Mouse (Mus musculus) inflammation-experienced regulatory T-cells (primary cell): Measurements from ENCODE around the gene Ttll5. TPM values are rescaled to one million over a fixed set of nuclear protein-coding genes. Genes with fewer than 3 reads are reported as not detected.

ENCODE experiments used
- polyA plus RNA-seq, 2 experiments: library from polyadenylated mRNA; unstranded; fragments of 100-300 nt; shearing (Covaris generic); gene quantifications; one replicate each; pipeline ENCODE4 v1.2.1; 2017

Ttll5 gene
- polyA plus RNA-seq: 10 to 100 TPM; 18.7 to 19.1 TPM

DNA sequence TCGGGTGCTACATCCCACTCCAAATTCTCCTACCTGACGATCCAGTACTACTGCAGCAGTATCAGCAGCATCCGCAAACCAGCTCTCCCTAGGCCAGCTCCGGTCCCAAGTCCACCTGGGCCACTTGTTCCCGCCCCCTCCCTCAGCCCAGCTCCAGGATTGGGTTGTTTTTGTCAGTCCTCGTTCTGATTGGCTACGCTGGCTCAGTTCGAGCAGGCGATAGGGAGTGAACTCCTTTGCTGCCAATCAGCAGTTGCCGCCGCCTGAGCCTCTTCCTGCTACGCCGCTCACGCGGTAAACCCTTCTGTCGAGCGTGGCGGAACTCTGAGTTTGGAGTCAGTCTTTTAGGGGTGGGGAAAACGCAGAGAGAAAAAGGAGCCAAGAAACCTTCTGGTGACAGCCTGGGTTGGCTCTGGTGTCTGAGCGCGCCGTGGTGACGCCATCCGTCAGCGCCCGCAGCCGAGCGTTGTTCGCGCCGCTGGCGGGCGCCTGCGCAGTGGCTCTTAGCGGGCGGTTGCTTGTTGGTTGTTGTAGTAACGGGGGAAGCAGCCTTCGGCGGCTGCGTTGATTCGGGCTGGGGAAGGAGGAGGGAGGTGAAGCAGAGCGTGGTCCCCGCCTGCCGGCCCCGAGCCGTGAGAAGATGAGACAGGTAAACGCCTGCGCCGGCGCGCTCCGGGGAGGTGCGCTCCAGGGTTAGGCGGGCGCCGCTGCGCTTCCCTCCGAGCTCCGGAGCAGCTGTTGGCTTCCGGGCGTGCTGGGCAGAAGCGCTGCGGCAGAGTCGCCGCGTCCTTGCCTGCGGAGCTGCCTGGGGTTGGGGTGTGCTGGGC is at the start of gene Ttll5, which contains the start of gene Erg28:
Ttll5 (plus strand) TSS at position 222 of the 827 bp plus-strand sequence.
Erg28 (minus strand) TSS at position 113 of the 827 bp plus-strand sequence.

DNA sequence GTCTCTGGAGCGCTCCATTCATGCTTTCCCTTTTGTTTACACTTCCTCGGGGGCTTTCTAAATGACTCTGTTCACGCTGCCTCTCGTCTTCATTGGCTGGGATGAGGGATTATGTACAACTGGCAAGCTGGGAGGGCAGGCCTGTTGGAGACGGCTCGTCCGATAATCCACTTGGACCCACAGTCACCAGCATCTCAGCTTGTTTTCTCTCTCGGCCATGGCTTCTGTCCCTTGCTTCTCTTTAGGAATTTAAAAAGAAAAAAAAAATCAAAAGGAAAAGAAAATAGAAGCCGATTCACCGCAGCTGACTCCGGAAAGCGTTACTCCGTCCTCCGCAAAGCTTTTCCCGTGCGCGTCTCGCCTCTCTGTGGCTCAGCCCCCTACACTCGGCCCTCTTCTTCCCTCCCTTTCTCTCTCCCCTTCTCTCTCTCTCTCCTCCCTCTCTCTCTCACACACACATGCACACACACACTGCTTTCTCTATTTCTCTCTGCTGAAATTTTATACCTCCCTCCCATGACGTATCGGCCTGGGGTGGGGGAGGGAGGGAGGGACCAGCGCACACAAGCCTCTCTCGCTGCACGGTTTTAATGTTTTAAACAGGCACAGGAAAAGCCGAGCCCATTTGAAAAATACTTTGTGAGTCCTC is 254.2 kb downstream of the Ttll5 start, which contains the start of gene Tgfb3:
Tgfb3 (minus strand) TSS at position 489 of the 649 bp plus-strand sequence.

DNA sequence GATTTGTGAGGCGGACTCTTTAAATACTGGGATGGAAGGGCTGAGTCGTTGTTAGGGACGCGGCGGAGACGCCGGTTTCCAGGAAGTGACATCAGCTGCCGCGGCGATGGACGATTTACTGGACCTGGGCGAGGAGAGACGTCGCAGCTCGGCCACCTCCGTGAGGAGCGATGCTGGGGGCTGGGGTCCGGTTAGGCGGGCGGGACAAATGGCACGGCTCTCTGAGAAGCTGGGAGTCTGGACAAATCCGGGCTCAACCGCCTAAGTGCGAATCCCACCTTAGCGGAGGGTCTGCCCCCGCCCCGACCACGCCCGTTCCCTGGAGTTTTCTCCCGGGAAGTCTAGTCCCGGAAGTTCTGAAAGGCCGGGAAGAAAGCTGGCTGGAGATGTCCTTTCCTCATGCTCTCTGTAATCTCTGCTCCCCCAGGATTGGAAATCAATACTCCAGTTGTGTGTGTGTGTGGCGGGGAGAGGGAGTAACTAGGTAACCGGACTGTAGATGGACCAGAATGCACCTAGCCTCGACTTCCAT is 258.1 kb downstream of the Ttll5 start, which contains the start of gene Ift43:
Ift43 (plus strand) TSS at position 61 of the 532 bp plus-strand sequence.

Other genes with a start within 250 kb of the Ttll5 start
- 1 to 10 TPM; 2.0 to 9.1 TPM for gene Jdp2, start 225.6 kb upstream of the Ttll5 start, polyA plus RNA-seq
- gene Batf, start 138.0 kb upstream of the Ttll5 start, polyA plus RNA-seq: 100 to 1,000 TPM; 131 to 280 TPM
- 1 to 10 TPM in 1 of 2 experiments, under 1 TPM in 1; 0.30 to 1.2 TPM for gene Flvcr2, start 78.1 kb upstream of the Ttll5 start, polyA plus RNA-seq
- gene Erg28, start 109 bp upstream of the Ttll5 start, polyA plus RNA-seq: 100 to 1,000 TPM in 1 of 2 experiments, 10 to 100 TPM in 1; 98.2 to 109 TPM